Mouse (Mus musculus) cerebellum, adult 2 months (tissue): ENCODE results near the gene Fam19a3.

ENCODE experiments used
- CTCF ChIP-seq: fragments of 200-500 bp; IDR thresholded peaks from 2 replicates; pipeline ENCODE4 v1.5.1; 2011; ENCODE audit warnings: low read depth, mild to moderate bottlenecking, control low read depth, low read length, moderate library complexity, borderline replicate concordance; ENCODE audit not compliant: insufficient read depth
- POLR2A ChIP-seq: fragments of 200-500 bp; IDR thresholded peaks from 2 replicates; pipeline ENCODE4 v1.6.1; 2011; ENCODE audit warnings: low read length, control low read depth, borderline replicate concordance; ENCODE audit not compliant: insufficient read depth

DNA sequence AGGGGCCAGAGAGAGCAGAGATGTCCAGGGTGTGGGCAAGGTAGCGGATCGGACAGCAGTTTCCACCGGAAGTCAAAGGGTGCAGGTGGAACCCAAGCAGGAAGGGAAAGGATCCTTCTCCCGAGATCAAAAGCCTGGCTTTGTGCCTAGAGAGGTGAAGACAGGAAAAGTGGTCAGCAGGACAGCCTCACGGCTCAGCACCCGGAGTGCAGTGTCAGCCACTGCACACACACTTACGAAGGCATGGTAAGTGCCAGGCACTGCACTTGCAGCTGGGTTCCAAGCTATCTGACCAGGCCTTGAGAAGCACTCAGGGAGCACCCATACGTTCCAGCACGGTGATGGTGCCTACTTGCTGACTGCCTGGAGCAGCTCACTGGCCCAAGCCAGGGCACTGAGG, 23.9 kb upstream of the Fam19a3 start:
- TF ChIP-seq CTCF (no peak), POLR2A (no peak)
